Mouse (Mus musculus) liver, embryonic 14.5 days (tissue): ENCODE measurements around the gene Gpsm3.

ENCODE experiments used
- CTCF ChIP-seq: IDR thresholded peaks from 2 replicates; pipeline ENCODE4 v1.5.1; 2016; ENCODE audit warnings: antibody characterized with exemption, low read depth, control low read depth
- EP300 ChIP-seq: IDR thresholded peaks from 2 replicates; pipeline ENCODE4 v1.6.1; 2016; ENCODE audit warnings: antibody characterized with exemption, low read depth

DNA sequence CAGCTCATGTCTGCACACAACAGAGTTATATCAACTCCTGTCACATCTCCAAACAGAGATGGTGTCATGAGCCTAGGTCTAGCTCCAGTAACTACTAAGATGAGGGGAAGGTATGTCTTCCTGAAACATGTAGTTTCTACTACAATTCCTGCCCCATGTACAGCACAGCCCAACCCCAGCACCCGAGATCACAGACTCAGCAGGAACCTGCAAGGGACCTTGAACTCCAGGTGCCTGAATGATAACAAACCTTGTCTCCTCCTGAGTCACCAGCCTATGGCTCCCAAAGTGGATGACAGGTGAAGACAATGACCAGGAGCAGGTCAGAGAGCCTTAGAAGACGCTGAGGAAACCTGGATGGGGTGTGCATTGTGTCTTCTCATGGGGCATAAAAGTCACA is 39.8 kb upstream of the Gpsm3 start:
- TF ChIP-seq CTCF (no peak), EP300 (no peak)
